Comparison of ENCODE assay signal across 10 mouse cellular contexts in the genomic region with DNA sequence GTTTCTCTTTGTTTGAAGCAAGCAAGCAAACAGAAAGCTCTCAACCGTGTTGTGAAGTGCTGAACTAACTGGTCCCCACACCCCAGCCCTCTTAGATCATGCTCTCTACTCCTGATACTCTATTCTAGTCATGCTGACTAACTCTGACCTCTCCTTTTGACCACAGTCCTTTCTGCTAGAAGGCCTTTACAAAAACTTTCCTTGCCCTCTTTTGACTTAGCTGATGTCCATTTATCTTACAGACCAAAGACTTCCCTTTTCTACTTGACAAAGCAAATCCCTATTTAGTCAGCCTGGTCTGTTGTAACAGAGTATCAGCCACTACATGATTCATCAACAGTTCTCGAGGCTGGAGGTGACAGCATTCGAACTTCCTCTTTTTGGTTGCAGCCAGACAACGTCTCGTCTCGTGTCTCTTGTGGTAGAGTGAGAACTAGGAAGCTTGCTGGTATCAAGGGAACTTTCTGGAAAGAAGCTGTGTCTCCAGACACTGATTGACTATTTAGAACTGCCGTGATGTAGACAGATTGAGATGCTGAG. TPM values are rescaled to one million over a fixed set of nuclear protein-coding genes. Genes with fewer than 3 reads are reported as not detected.
DNase-seq lines count a peak whose midpoint lies in the region; ATAC-seq lines count a peak whose summit lies in the region.
"Had no signal": no experiment of that assay in that cellular context is flagged by ENCODE, and none has a peak within 500 bp of the region (broad histone marks: within the 10 kb centered on the region; RNA-seq: fewer than 3 reads in every experiment).

No protein-coding gene starts in this region.

- peak overlapping the region; percentile 65; the same call in 1 of the 2 replicates for H3K27ac ChIP-seq in stomach, embryonic 16.5 days (ENCODE audit: low read length)
- H3K27ac ChIP-seq: neural tube, embryonic 12.5 days had no signal

- no peak overlapping the region for H3K9ac ChIP-seq in stomach, embryonic 16.5 days (ENCODE audit: low read length)
- H3K9ac ChIP-seq: neural tube, embryonic 12.5 days had no signal

- no peak overlapping the region for H3K4me2 ChIP-seq in stomach, embryonic 16.5 days (ENCODE audit: low read depth, low read length)
- H3K4me2 ChIP-seq: neural tube, embryonic 12.5 days had no signal

- peak; percentile 8 for DNase-seq in gastrocnemius, adult 18-20 months (ENCODE audit: low spot score)
- no peak for DNase-seq in gastrocnemius, postnatal 4 days (ENCODE audit: low spot score in 2 of 2)
- DNase-seq in spleen, adult 18-20 months, result peak; percentile 18 to 21
- no peak for DNase-seq in spleen, adult 12 weeks (ENCODE audit: low spot score)
- DNase-seq in lung, postnatal 25 days (ENCODE audit: low spot score), result peak; percentile 63
- no peak for DNase-seq in adrenal gland, postnatal 25 days
- no peak for DNase-seq in cerebellum, adult 9-10 months

- H3K9me3 ChIP-seq in stomach, embryonic 16.5 days (replicated peaks; ENCODE audit: control insufficient read depth, low read length), result no peaks in the 10 kb centered on the region
- H3K9me3 ChIP-seq: neural tube, embryonic 12.5 days had no signal

- 49% methylated on average over 7 of the region's 7 CpGs for WGBS in stomach, embryonic 16.5 days

- 0 out of 2 replicates have a peak, but pooled peaks cover 3% of the 10 kb centered on the region for H3K4me1 ChIP-seq in stomach, embryonic 16.5 days (ENCODE audit: control insufficient read depth, insufficient read depth, low read length)
- H3K4me1 ChIP-seq: neural tube, embryonic 12.5 days had no signal

- peak; percentile 53; the same call in 1 of the 2 replicates for ATAC-seq in stomach, embryonic 16.5 days (ENCODE audit: insufficient read depth, low FRiP score)

- H3K4me3 ChIP-seq in stomach, embryonic 16.5 days (replicated peaks; ENCODE audit: low read length), result no peak overlapping the region
- H3K4me3 ChIP-seq: neural tube, embryonic 12.5 days had no signal

- H3K27me3 ChIP-seq in stomach, embryonic 16.5 days (ENCODE audit: control insufficient read depth, insufficient read depth, low read length), result no peaks in the 10 kb centered on the region
- H3K27me3 ChIP-seq: neural tube, embryonic 12.5 days had no signal

- no peaks in the 10 kb centered on the region for H3K36me3 ChIP-seq in stomach, embryonic 16.5 days (ENCODE audit: control insufficient read depth, insufficient read depth, low read length)
- H3K36me3 ChIP-seq: neural tube, embryonic 12.5 days had no signal

RNA-seq across cellular contexts. Expression of gene Gm9817, which starts 30.4 kb away (rescaled TPM):
- total RNA-seq in gastrocnemius, adult 18-20 months (2021), result under 1 TPM in 1 of 2 experiments, not detected in 1; 0.12 TPM
- under 1 TPM; 0.21 to 0.37 TPM for total RNA-seq in gastrocnemius, postnatal 4 days (2021)
- polyA plus RNA-seq in stomach, embryonic 16.5 days (2015; fragmentation: Nextera tagmentation; extraction: Ambion mirVana), result 0.12 TPM in 1 of 2 replicates, not detected in the other
- 0.12 TPM in 1 of 2 replicates, not detected in the other for total RNA-seq in adrenal gland, postnatal 25 days (2021)
- polyA plus RNA-seq: limb, embryonic 11.5 days; neural tube, embryonic 12.5 days had no signal

Comparison
In these comparisons a context has a peak if more than half of its experiments do, and no peak if none do; other contexts are left out.
1. DNase-seq: peak in gastrocnemius, adult 18-20 months (single experiment), spleen, adult 18-20 months (2 of 2) and lung, postnatal 25 days (single experiment); none in gastrocnemius, postnatal 4 days (0 of 2), spleen, adult 12 weeks (single experiment), adrenal gland, postnatal 25 days (single experiment) and cerebellum, adult 9-10 months (single experiment).